Mouse (Mus musculus): ENCODE data around the gene Trim28.

GRCm38 (mm10) chr7:13014275-13014839 is 15.4 kb downstream of the Trim28 start:
- TF ChIP-seq CTCF (IDR thresholded peaks at IDR 0.05; ENCODE audit: borderline replicate concordance, insufficient read depth, low read length) = no peak
- no peak for TF ChIP-seq POLR2A (IDR thresholded peaks at IDR 0.05; ENCODE audit: low read depth, low read length)
